Mouse (Mus musculus): ENCODE results near the gene Pagr1a. TPM values are rescaled to one million over a fixed set of nuclear protein-coding genes. Genes with fewer than 3 reads are reported as not detected.

Pagr1a gene
- total RNA-seq, 4 experiments from 2014 or later = 7.5 to 36.1 (median 14.3) TPM

- peak; percentile 29 for DNase-seq
These were observed 3.9 kb upstream of the Pagr1a start, which contains the start of the genes Gm42742 and Prrt2 for GRCm38 (mm10) chr7:127020901-127021562. Gm42742 (minus strand) TSS chr7:127021097. Prrt2 (minus strand) TSS chr7:127021211.

GRCm38 (mm10) chr7:127020491-127020890, 3.3 kb upstream of the Pagr1a start:
- no peak for DNase-seq

GRCm38 (mm10) chr7:127020031-127020430, 2.9 kb upstream of the Pagr1a start:
- DNase-seq = no peak

DNA sequence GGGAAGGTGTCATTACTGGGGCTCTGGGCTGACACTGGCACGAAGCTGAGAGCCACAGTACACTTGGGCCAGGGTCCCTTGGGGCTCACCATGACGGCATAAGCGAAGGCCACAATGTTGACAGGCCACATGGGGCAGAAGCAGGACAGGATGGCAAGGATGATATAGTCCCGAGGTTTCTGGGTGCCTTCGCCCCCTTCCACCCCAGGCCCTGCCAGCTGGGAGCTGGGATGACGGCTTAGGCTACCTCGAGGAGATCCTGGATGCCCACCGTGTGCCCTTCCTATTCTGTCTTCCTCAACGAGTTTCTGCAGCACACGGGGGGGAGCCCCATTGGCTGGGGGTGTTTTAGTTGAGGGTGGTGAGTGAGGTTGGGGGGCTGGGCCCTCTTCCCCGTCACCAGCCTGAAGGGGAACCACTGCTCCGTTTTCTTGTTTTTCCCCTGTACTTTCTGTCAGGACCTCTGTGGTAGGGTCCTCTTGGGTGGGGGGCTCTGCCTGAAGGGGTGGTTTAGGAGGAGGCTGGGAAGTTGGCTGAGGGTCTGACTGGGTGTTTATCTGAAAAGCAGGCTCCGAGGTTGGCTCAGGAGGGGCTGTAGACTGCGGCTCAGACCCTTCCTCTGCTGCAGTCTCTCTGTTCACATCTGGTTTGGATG, 2.3 kb upstream of the Pagr1a start:
- no peak for DNase-seq

DNA sequence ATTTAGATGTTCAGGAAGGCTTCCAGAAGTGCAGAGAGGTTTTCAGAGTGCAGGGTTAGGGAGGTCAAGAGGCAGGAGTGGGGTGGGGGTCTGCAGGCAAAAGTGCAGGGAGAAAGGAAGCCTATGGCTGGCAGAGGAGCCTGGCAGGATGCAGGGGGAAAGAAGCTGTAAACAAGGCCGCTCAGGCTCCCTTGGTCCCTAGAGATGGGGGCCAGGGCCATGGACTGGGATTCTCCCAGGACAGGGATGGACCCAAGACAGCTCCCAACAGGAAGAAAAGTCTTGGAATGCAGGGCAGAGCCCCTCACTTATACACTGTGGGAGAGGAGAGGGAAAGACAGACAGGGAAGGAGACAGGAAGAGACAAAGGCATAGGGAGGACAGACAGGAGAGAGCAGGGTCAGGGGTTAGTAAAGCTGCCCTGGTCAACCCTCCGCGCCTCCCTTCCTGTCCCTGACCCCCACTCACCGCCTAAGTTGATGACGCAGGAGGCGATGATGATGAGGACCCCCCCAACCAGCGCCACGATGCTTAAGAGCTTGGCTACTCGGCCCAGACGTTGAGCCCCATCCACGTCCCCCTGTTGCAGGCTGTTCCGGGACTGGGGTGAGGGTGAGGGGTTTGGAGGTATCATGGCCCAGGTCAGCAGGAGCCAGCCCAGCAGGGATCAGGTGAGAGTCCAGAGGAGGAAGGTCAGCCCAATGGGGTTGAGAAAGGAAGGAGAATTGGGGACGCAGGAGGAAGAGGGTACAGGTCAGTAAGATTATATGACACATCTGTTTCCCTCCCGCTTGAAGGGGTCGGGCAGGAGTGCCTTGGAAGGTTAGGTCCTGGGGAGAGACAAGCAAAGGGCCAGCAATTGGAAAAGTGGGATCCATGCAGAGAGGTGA, 1.5 kb upstream of the Pagr1a start:
- DNase-seq = peak; percentile 30

GRCm38 (mm10) chr7:127017950-127018345, 796 bp upstream of the Pagr1a start:
- no peak for DNase-seq

GRCm38 (mm10) chr7:127016486-127016938, 640 bp downstream of the Pagr1a start:
- DNase-seq = no peak

DNA sequence TGATC, 869 bp downstream of the Pagr1a start, which contains the start of gene Pagr1b:
Gene Pagr1b (minus strand): TSS at position 4 of the 5 bp plus-strand sequence.
- DNase-seq = no peak

DNA sequence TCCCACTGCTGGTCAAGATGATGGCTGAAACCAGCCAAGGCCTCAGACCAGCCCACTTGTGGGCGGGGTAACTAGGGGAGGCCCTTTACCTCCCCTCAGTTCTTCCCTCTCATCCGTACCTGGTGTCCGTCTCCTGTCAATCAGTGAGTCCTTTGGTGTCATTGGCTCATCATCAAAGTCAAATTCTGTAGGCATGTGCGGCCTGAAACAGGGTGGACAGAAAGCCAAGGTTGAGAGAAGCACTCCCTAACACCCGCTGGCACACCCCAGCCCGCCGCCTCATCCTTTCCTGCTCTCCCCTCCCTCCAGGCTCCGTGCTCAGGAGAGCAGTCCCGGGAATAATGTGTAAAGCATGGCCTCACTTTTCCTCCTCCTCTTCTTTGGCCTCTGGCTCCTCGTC, 1.1 kb downstream of the Pagr1a start:
- DNase-seq = peak; percentile 70

DNA sequence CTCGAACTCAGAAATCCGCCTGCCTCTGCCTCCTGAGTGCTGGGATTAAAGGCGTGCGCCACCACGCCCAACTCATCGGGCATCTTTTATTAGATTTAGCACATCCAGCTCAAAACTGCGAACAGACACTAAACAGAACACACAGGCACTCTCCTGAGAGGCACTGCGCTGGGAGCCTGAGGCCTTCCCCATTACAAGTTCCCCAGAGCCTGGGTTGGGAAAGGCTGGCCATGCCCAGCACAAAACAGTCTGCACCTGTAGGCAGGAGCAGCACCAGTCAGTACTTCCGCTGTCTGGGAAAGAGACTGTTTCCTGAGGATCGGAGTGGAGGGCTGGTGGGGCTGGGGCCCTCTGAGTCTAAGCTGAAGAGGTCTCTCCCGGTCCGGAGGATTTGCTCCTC, 2.2 kb downstream of the Pagr1a start:
- no peak for DNase-seq

- DNase-seq = peak; percentile 75
These were observed 2.8 kb downstream of the Pagr1a start, which contains the start of gene Mvp for GRCm38 (mm10) chr7:127014320-127014719. Mvp (minus strand) TSS chr7:127014621.

- DNase-seq = no peak
These were observed 3.8 kb downstream of the Pagr1a start for GRCm38 (mm10) chr7:127013385-127013784.

- DNase-seq = no peak
These were observed 4.3 kb downstream of the Pagr1a start for GRCm38 (mm10) chr7:127012845-127013244.

DNA sequence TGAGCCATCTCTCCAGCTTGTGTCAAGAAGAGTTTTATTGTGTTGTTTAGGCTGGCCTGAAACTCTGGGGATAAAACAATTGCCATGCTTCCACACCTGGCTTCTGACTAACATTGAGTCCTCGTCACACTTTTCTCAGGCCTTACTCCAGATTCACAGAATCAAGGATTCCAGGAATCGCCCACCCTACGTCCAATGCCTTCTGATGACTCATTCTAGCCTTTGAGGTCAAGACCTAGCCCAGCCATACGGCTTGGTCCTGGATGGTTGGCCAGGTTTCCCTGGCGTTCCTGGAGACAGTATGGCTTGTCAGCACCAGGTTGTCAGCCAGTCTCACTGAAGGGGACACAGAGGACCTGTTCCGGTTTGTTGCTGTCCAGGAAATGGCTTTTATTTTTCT, 4.8 kb downstream of the Pagr1a start:
- DNase-seq = no peak

DNA sequence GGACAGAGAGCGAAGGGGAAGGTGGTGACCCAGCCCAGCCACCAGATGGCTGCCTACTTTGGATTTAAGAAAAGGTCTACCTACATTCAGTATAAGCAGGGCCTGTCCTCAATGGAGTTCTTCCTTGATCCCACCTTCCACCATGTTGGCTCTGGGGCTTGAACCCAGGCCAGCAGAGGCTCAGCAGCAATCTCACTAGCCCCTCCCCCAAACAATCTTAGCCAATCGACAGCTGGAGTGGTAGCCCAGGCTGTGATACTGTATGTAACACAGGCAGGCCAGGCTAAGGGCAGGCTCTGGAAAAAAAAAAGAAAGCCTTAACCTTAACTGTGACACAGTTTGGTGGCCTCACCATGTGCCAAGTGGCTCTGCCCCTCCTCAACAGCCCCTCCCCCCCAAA, 5.4 kb downstream of the Pagr1a start:
- DNase-seq = no peak

DNA sequence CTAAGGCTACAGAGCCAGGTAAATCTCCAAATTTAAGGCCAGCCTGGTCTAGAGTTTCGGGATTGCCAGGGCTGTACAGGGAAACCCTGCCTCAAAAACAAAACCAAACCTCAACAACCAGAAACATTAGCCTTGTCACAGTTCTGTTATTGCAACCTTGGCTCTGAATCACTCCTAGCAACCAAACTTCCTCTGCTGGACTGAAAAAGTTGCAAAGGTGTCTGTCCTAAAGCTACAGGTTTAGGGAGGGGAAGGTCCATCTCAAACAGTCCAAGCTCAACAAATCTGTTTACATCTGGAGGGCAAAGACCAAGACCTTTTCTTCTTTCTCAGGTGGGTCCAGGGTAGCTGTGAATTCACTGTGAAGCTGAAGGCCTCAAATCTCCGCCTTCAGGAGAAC, 6.1 kb downstream of the Pagr1a start:
- no peak for DNase-seq

GRCm38 (mm10) chr7:127009307-127010085, 7.7 kb downstream of the Pagr1a start:
- DNase-seq = no peak

DNA sequence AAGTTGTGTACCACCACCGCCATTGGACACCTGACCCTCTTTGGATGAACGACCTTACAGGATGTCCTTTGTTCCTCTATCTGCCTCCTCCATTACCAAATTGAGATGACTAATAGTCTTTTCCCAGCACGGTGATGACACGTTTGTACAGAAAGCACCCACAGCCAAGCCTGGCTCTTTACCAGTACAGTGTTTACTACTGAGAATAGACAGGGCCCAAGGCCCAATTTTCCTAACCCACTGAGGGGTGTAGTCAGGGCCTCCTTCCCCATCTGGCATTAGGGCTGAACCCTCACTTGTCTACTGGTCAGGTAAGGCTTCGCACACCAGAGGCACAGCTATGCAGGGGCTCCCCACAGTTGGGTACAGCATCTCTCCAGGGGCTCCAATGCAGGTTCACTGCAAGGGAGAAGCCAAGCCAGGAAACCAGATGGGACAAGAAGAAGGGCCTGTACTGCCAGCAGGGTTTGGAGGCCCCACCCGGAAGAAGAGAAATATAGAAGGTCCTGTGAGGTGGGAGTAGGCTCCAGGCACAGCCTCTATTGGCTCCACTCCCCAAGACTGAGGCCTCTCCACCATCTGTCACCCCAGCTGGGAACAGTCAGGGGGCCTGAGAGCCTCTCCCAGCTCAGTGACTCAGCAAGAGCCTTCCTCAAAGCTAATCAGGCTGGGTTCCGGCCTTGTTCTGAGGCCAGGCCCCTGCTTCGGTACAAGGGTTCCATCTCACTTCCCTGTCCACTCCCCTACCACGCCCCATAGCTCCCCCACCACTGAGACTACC, 8.7 kb downstream of the Pagr1a start:
- DNase-seq = peak; percentile 66

- DNase-seq = no peak
These were observed 9.7 kb downstream of the Pagr1a start for GRCm38 (mm10) chr7:127007313-127008024.

DNA sequence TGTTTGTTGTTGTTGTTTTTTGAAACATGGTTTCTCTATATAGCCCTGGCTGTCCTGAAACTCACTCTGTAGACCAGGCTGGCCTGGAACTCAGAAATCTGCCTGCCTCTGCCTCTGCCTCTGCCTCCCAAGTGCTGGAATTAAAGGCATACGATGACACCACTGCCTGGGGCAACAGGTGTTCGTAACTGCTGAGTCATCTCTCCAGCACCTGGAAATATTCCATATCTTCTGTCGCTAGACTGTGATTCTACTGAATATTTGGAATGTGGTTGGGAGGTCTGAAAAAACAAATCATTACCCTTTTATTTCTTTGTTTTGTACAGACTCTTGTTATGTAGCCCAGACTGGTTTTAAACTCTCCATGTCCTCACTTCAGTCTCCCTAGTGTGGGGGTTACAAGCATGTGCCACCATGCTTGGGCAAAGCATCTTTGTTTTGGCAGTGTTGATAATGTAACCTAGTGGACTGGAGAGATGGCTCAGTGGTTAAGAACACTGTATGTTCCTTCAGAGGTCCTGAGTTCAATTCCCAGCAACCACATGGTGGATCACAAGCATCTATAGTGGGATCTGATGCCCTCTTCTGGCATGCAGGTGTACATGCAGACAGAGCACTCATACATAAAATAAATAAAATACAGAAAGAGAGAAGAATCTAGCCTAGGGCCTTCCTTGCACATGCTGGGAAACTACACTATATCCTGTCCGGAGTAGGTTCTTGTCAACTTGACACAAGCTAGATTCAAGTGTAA, 12.9 kb downstream of the Pagr1a start:
- DNase-seq = no peak

GRCm38 (mm10) chr7:127003620-127004019, 13.5 kb downstream of the Pagr1a start:
- no peak for DNase-seq

All from adrenal gland, adult 8-10 months (tissue).